Mouse (Mus musculus) CH12.LX (cell line): Measurements from ENCODE around the gene Smtnl2. TPM values are rescaled to one million over a fixed set of nuclear protein-coding genes. Genes with fewer than 3 reads are reported as not detected.

Experiments
- DNase-seq: peaks from one replicate; pipeline ENCODE4 v3.0.0-alpha.2; 2013; ENCODE audit errors: extremely low read depth
- H3K27ac ChIP-seq: 2 replicates; pipeline ENCODE4 v1.5.1; 2012; ENCODE audit warnings: low read depth, mild to moderate bottlenecking, control low read depth, moderate library complexity; ENCODE audit not compliant: insufficient read depth
- H3K27me3 ChIP-seq: replicated peaks from 2 replicates; pipeline ENCODE3; 2012; ENCODE audit warnings: inconsistent platforms
- H3K36me3 ChIP-seq, 2 experiments: replicated peaks in 1 of 2; 2 replicates each; pipeline versions ENCODE3 to v1.6.1; 2012; ENCODE audit warnings: inconsistent platforms in 1 of 2, low read length in 1 of 2, mild to moderate bottlenecking in 1 of 2, mixed read lengths in 1 of 2, moderate library complexity in 1 of 2; ENCODE audit not compliant: control insufficient read depth in 1 of 2, insufficient read depth in 1 of 2
- H3K4me1 ChIP-seq, 2 experiments: 2 replicates each; pipeline ENCODE4 v1.6.1; 2012; ENCODE audit warnings: inconsistent platforms in 1 of 2, moderate library complexity in 1 of 2; ENCODE audit not compliant: insufficient read depth in 2 of 2, control insufficient read depth in 1 of 2
- H3K4me2 ChIP-seq: 2 replicates; pipeline ENCODE4 v1.6.1; 2012; ENCODE audit warnings: low read depth, mild to moderate bottlenecking, control low read depth; ENCODE audit not compliant: poor library complexity, insufficient read depth, severe bottlenecking
- H3K4me3 ChIP-seq, 3 experiments: fragments of 150-350 bp in 1 of 3; sonication (generic) in 1 of 3; replicated peaks in 1 of 3; 2 replicates each; pipeline versions ENCODE3 to v1.5.1; 2011 to 2012; ENCODE audit warnings: low read depth in 2 of 3, low read length in 2 of 3, mild to moderate bottlenecking in 2 of 3, moderate library complexity in 2 of 3, control low read depth in 1 of 3, improper control_type of control experiment in 1 of 3, inconsistent platforms in 1 of 3, mixed read lengths in 1 of 3; ENCODE audit not compliant: poor library complexity in 1 of 3
- H3K79me2 ChIP-seq: replicated peaks from 2 replicates; pipeline ENCODE4 v1.6.1; 2012; ENCODE audit warnings: mild to moderate bottlenecking, moderate library complexity; ENCODE audit not compliant: control insufficient read depth, poor library complexity, insufficient read depth, severe bottlenecking; ENCODE audit errors: extremely low read depth
- H3K9ac ChIP-seq: 2 replicates; pipeline ENCODE4 v1.6.1; 2012; ENCODE audit warnings: low read depth, mild to moderate bottlenecking, control low read depth, moderate library complexity; ENCODE audit not compliant: insufficient read depth
- H3K9me3 ChIP-seq: replicated peaks from 2 replicates; pipeline ENCODE3; 2012; ENCODE audit warnings: low read length, inconsistent platforms, mixed read lengths
- BHLHE40 ChIP-seq: IDR thresholded peaks from 2 replicates; pipeline ENCODE4 v1.6.1; 2011; ENCODE audit warnings: mild to moderate bottlenecking, low read depth, low read length, improper control_type of control experiment
- CHD1 ChIP-seq: IDR thresholded peaks from 2 replicates; pipeline ENCODE4 v1.6.1; 2012; ENCODE audit warnings: low read depth, low read length, improper control_type of control experiment, inconsistent platforms
- CHD2 ChIP-seq: IDR thresholded peaks from 2 replicates; pipeline ENCODE4 v1.6.1; 2011; ENCODE audit warnings: low read length, improper control_type of control experiment
- CTCF ChIP-seq, 2 experiments: IDR thresholded peaks in 1 of 2; conservative IDR thresholded peaks in 1 of 2; 2 replicates each; pipeline ENCODE4 v1.5.1; 2011 to 2012; ENCODE audit warnings: low read depth in 2 of 2, low read length in 2 of 2, improper control_type of control experiment in 1 of 2, inconsistent platforms in 1 of 2, mild to moderate bottlenecking in 1 of 2, moderate library complexity in 1 of 2
- E2F4 ChIP-seq: IDR thresholded peaks from 2 replicates; pipeline ENCODE4 v1.6.1; 2011; ENCODE audit warnings: low read depth, low read length, improper control_type of control experiment; ENCODE audit not compliant: insufficient replicate concordance
- ELF1 ChIP-seq: IDR thresholded peaks from 2 replicates; pipeline ENCODE4 v1.6.1; 2014; ENCODE audit warnings: low read depth, mild to moderate bottlenecking, inconsistent platforms, low read length, improper control_type of control experiment
- IRF4 ChIP-seq: IDR thresholded peaks from 2 replicates; pipeline ENCODE4 v1.6.1; 2014; ENCODE audit warnings: low read depth, mild to moderate bottlenecking, inconsistent platforms, low read length, improper control_type of control experiment
- JUND ChIP-seq: conservative IDR thresholded peaks from 2 replicates; pipeline ENCODE4 v1.6.1; 2011; ENCODE audit warnings: low read depth, low read length, improper control_type of control experiment
- MAFK ChIP-seq: IDR thresholded peaks from 2 replicates; pipeline ENCODE4 v1.6.1; 2011; ENCODE audit warnings: low read length, improper control_type of control experiment; ENCODE audit not compliant: insufficient replicate concordance
- MAZ ChIP-seq: IDR thresholded peaks from 2 replicates; pipeline ENCODE4 v1.6.1; 2012; ENCODE audit warnings: low read depth, mild to moderate bottlenecking, inconsistent platforms, low read length, improper control_type of control experiment, moderate library complexity
- MEF2A ChIP-seq: IDR thresholded peaks from 2 replicates; pipeline ENCODE4 v1.6.1; 2014; ENCODE audit warnings: low read depth, mild to moderate bottlenecking, inconsistent platforms, low read length, improper control_type of control experiment, borderline replicate concordance
- MXI1 ChIP-seq: IDR thresholded peaks from 2 replicates; pipeline ENCODE4 v1.6.1; 2011; ENCODE audit warnings: mild to moderate bottlenecking, low read depth, low read length, improper control_type of control experiment
- MYC ChIP-seq: IDR thresholded peaks from 2 replicates; pipeline ENCODE4 v1.6.1; 2011; ENCODE audit warnings: low read depth, mild to moderate bottlenecking, improper control_type of control experiment, low read length
- NRF1 ChIP-seq: IDR thresholded peaks from 2 replicates; pipeline ENCODE4 v1.6.1; 2014; ENCODE audit warnings: low read depth, mild to moderate bottlenecking, inconsistent platforms, low read length, improper control_type of control experiment, moderate library complexity
- PAX5 ChIP-seq: IDR thresholded peaks from 2 replicates; pipeline ENCODE4 v1.6.1; 2012; ENCODE audit warnings: low read length, inconsistent platforms, mixed read lengths
- POLR2AphosphoS2 ChIP-seq: IDR thresholded peaks from 2 replicates; pipeline ENCODE4 v1.6.1; 2011; ENCODE audit warnings: low read depth, low read length, improper control_type of control experiment
- RAD21 ChIP-seq: IDR thresholded peaks from 2 replicates; pipeline ENCODE4 v1.6.1; 2011; ENCODE audit warnings: low read depth, mild to moderate bottlenecking, low read length, improper control_type of control experiment, moderate library complexity
- RCOR1 ChIP-seq: conservative IDR thresholded peaks from 2 replicates; pipeline ENCODE4 v1.6.1; 2012; ENCODE audit warnings: low read depth, mild to moderate bottlenecking, inconsistent platforms, low read length, improper control_type of control experiment
- SMC3 ChIP-seq: IDR thresholded peaks from 2 replicates; pipeline ENCODE4 v1.6.1; 2011; ENCODE audit warnings: low read depth, low read length, improper control_type of control experiment
- TBP ChIP-seq: conservative IDR thresholded peaks from 2 replicates; pipeline ENCODE4 v1.6.1; 2011; ENCODE audit warnings: low read depth, low read length, improper control_type of control experiment
- UBTF ChIP-seq: IDR thresholded peaks from 2 replicates; pipeline ENCODE4 v1.6.1; 2012; ENCODE audit warnings: low read depth, mild to moderate bottlenecking, inconsistent platforms, low read length, improper control_type of control experiment, moderate library complexity
- USF1 ChIP-seq: IDR thresholded peaks from 2 replicates; pipeline ENCODE4 v1.6.1; 2014; ENCODE audit warnings: low read depth, mild to moderate bottlenecking, inconsistent platforms, low read length, improper control_type of control experiment
- ZKSCAN1 ChIP-seq: IDR thresholded peaks from 2 replicates; pipeline ENCODE4 v1.6.1; 2012; ENCODE audit warnings: low read depth, inconsistent platforms, low read length, improper control_type of control experiment, borderline replicate concordance
- ZNF384 ChIP-seq: IDR thresholded peaks from 2 replicates; pipeline ENCODE4 v1.6.1; 2012; ENCODE audit warnings: low read depth, low read length, improper control_type of control experiment, inconsistent platforms
- dilution Hi-C: fragments of 300-500 bp; cut with MboI; formaldehyde crosslinking; loops from 2 replicates; pipeline ENCODE4 v1.14.3; 2020; ENCODE audit warnings: low sequenced_read_pairs; ENCODE audit not compliant: extremely low pct_unique_long_range_greater_than_20kb, extremely low pct_ligation_motif_present
- in situ Hi-C: fragments of 300-500 bp; cut with MboI; formaldehyde crosslinking; loops from 3 replicates; pipeline ENCODE4 v1.14.3; 2019; ENCODE audit warnings: low sequenced_read_pairs, low pct_ligation_motif_present, low pct_unique_long_range_greater_than_20kb, mixed read lengths
- polyA plus RNA-seq: library from polyadenylated mRNA; unstranded; fragments of >175 nt; gene quantifications from 2 replicates; pipeline ENCODE4 v1.2.1, GENCODE M21; 2012; ENCODE audit warnings: low read depth; ENCODE audit not compliant: insufficient read length
- total RNA-seq, 2 experiments: library from RNA; depleted of rRNA; stranded (reverse); fragments of 300-350 nt in 1 of 2; fragments of >200 nt in 1 of 2; gene quantifications; 2 replicates each; pipeline ENCODE4 v1.2.3; 2012 to 2014

The Smtnl2 gene
- total and polyA plus RNA-seq, 3 experiments = 0.47 TPM; not detected in 1

- Histone ChIP-seq H3K79me2 (no peaks in the 10 kb centered on the region), H3K9ac (no peak overlapping the region), H3K4me1 (peaks cover 3 to 4% of the 10 kb centered on the region in 2 experiments; a peak in 2 of 4 replicates), H3K4me2 (no peak overlapping the region), H3K9me3 (no peaks in the 10 kb centered on the region), H3K27ac (no peak overlapping the region), H3K4me3 (no peak overlapping the region)
- in situ Hi-C loops = loop anchor here (5.0 kb wide), 1 partner anchor 190 kb away; no protein-coding TSS in a partner anchor
- TF ChIP-seq CTCF (conservative IDR thresholded peaks at IDR 0.05 in 1 of 2, IDR thresholded peaks at IDR 0.05 in 1 of 2; ENCODE audit: low read depth in 2 of 2, low read length in 2 of 2) (no peak), ELF1 (no peak), POLR2AphosphoS2 (no peak), TBP (no peak), ZNF384 (no peak), MAFK (no peak), NRF1 (no peak), USF1 (no peak), E2F4 (no peak), MYC (no peak), MEF2A (no peak), PAX5 (no peak), MXI1 (no peak), UBTF (no peak), MAZ (no peak), CHD1 (no peak), RCOR1 (no peak)
- TF ChIP-seq, all 38 proteins: peak for 0
- DNase-seq = no peak
- dilution Hi-C loops = no loop called here
- H3K36me3 ChIP-seq = no peaks in the 10 kb centered on the region
- peaks cover 21% of the 10 kb centered on the region for H3K27me3 ChIP-seq
These were observed 59.2 kb downstream of the Smtnl2 start for GRCm38 (mm10) chr11:72352272-72352671.

GRCm38 (mm10) chr11:72349652-72350051 lies 61.9 kb downstream of the Smtnl2 start:
- Histone ChIP-seq H3K27me3 (peaks cover 9% of the 10 kb centered on the region), H3K4me1 (peaks cover 0 to 3% of the 10 kb centered on the region in 2 experiments; a peak in 1 of 4 replicates), H3K9ac (no peak overlapping the region), H3K79me2 (no peaks in the 10 kb centered on the region), H3K4me2 (no peak overlapping the region), H3K36me3 (no peaks in the 10 kb centered on the region), H3K4me3 (no peak overlapping the region), H3K27ac (no peak overlapping the region), H3K9me3 (peaks cover 2% of the 10 kb centered on the region)
- no peak for DNase-seq
- dilution Hi-C loops (no loop called here), in situ Hi-C loops (loop anchor here (5.0 kb wide), 1 partner anchor 193 kb away; no protein-coding TSS in a partner anchor)
- TF ChIP-seq BHLHE40 (no peak), MAFK (no peak), ZKSCAN1 (no peak), JUND (no peak), MAZ (no peak), CHD2 (no peak), TBP (no peak), IRF4 (no peak), RAD21 (no peak), SMC3 (no peak), NRF1 (no peak)
